Mouse (Mus musculus): Measurements from ENCODE around the gene Rgma. TPM values are rescaled to one million over a fixed set of nuclear protein-coding genes. Genes with fewer than 3 reads are reported as not detected.

The Rgma gene
- total RNA-seq, 2 experiments from 2014 or later: 93.3 to 94.9 TPM

- DNase-seq: peak; percentile 53
Measured at GRCm38 (mm10) chr7:73371587-73372321, 3.6 kb upstream of the Rgma start.

- peak; percentile 89 for DNase-seq
Measured at GRCm38 (mm10) chr7:73372352-73372970, 2.8 kb upstream of the Rgma start.

- DNase-seq: peak; percentile 54
Measured at GRCm38 (mm10) chr7:73374727-73375126, 582 bp upstream of the Rgma start.

- peak; percentile 46 for DNase-seq
Measured at GRCm38 (mm10) chr7:73376101-73377001, 1.0 kb downstream of the Rgma start.

- DNase-seq: peak; percentile 37
Measured at GRCm38 (mm10) chr7:73377307-73377706, 2.0 kb downstream of the Rgma start.

- no peak for DNase-seq
Measured at GRCm38 (mm10) chr7:73378034-73378433, 2.7 kb downstream of the Rgma start.

- DNase-seq: no peak
Measured at GRCm38 (mm10) chr7:73382843-73383242, 7.5 kb downstream of the Rgma start.

- DNase-seq: no peak
Measured at GRCm38 (mm10) chr7:73388866-73389265, 13.6 kb downstream of the Rgma start.

- no peak for DNase-seq
Measured at GRCm38 (mm10) chr7:73389419-73389818, 14.1 kb downstream of the Rgma start.

GRCm38 (mm10) chr7:73389871-73390294 lies 14.6 kb downstream of the Rgma start:
- no peak for DNase-seq

GRCm38 (mm10) chr7:73390426-73391001 lies 15.2 kb downstream of the Rgma start:
- no peak for DNase-seq

- DNase-seq: peak; percentile 97
Measured at GRCm38 (mm10) chr7:73391002-73391517, 15.8 kb downstream of the Rgma start.

- DNase-seq: peak; percentile 57
Measured at GRCm38 (mm10) chr7:73391518-73392321, 16.4 kb downstream of the Rgma start.

- DNase-seq: no peak
Measured at GRCm38 (mm10) chr7:73392359-73392758, 17.1 kb downstream of the Rgma start.

GRCm38 (mm10) chr7:73393307-73394012 lies 18.2 kb downstream of the Rgma start:
- no peak for DNase-seq

GRCm38 (mm10) chr7:73394013-73394409 lies 18.7 kb downstream of the Rgma start:
- no peak for DNase-seq

GRCm38 (mm10) chr7:73398319-73398718 lies 23.0 kb downstream of the Rgma start:
- peak; percentile 71 for DNase-seq

- no peak for DNase-seq
Measured at GRCm38 (mm10) chr7:73398806-73399442, 23.6 kb downstream of the Rgma start.

GRCm38 (mm10) chr7:73399501-73400044 lies 24.3 kb downstream of the Rgma start:
- peak; percentile 83 for DNase-seq
